Comparison of ENCODE assay signal across 9 mouse cellular contexts in the genomic region with DNA sequence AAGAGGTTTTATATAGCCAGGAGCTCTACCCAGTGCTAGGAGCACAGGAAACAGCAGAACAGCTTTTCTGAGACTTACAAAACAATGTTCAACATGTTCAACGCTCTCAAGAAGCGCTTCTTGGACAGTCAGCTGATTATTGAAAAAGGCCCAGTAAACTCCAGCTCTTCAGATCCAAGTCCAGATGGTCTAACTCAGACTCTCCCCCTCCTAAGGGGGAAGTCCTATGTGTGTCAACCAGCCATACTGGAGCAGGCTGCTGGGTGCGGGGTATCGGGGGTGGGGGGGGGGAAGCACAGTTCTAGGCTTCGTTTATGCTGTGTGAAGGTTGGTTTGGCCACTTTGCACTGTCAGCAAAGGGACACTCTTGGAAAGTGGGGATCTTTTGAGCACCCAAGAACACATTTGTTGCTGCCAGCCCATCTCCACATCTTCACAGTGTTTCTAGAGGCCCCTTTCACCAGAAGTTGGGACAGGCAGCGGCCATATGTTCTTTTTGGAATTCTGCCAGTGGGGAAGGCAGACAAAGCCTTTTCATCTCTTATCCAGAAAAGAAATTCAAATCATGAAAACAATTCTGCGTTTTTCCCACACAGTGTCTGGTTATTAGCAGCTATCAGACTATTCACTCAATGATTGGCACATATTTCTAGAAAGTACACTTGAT.
DNase-seq lines count a peak whose midpoint lies in the region; ATAC-seq and TF ChIP-seq lines count a peak whose summit lies in the region.
"Had no signal": no experiment of that assay in that cellular context is flagged by ENCODE, and none has a peak within 500 bp of the region (broad histone marks: within the 10 kb centered on the region; RNA-seq: fewer than 3 reads in every experiment).

No protein-coding gene starts in this region.

- ATAC-seq in heart, embryonic 11.5 days (replicated peaks; ENCODE audit: insufficient number of reproducible peaks, low FRiP score, low TSS enrichment), result no peak
- peak; percentile 90 for ATAC-seq in lung, embryonic 14.5 days (ENCODE audit: insufficient read depth)

- no peak overlapping the region for H3K9ac ChIP-seq in heart, embryonic 11.5 days (ENCODE audit: low read depth, low read length)
- H3K9ac ChIP-seq in lung, embryonic 14.5 days, result no peak overlapping the region

- H3K9me3 ChIP-seq in heart, embryonic 11.5 days (replicated peaks; ENCODE audit: control insufficient read depth, low read length), result no peaks in the 10 kb centered on the region
- H3K9me3 ChIP-seq in lung, embryonic 14.5 days (ENCODE audit: low read depth, low read length), result no peaks in the 10 kb centered on the region
- H3K9me3 ChIP-seq in embryonic facial prominence, embryonic 10.5 days, result no peaks in the 10 kb centered on the region

- H3K27ac ChIP-seq in heart, embryonic 11.5 days (ENCODE audit: low read depth, low read length), result no peak overlapping the region
- H3K27ac ChIP-seq in lung, embryonic 14.5 days (ENCODE audit: low read depth), result peak overlapping the region; percentile 63; the same call in 1 of the 2 replicates
- H3K27ac ChIP-seq in embryonic facial prominence, embryonic 10.5 days (replicated peaks), result peak overlapping the region; percentile 24; the same call in 1 of the 2 replicates

- DNase-seq in heart, adult 11 months, result peak; percentile 84
- DNase-seq in lung, embryonic 14.5 days, result peak; percentile 93
- DNase-seq in lung, adult 2 months, result no peak
- DNase-seq in embryonic facial prominence, embryonic 10.5 days (ENCODE audit: low spot score), result no peak
- peak; percentile 17 to 38 for DNase-seq in left cerebral cortex, postnatal 25 days (ENCODE audit: low spot score in 2 of 2)
- DNase-seq in spleen, postnatal 36 days (ENCODE audit: low spot score in 2 of 2), result no peak
- DNase-seq in T-cell, adult 2 months (ENCODE audit: low spot score), result no peak

- intact Hi-C loops in left cerebral cortex, postnatal 25 days (cut with DNase I), result no loop called here

- H3K27me3 ChIP-seq in heart, embryonic 11.5 days (ENCODE audit: control insufficient read depth, insufficient read depth, low read length), result no peaks in the 10 kb centered on the region
- H3K27me3 ChIP-seq in lung, embryonic 14.5 days (ENCODE audit: insufficient read depth, low read length), result no peaks in the 10 kb centered on the region
- no peaks in the 10 kb centered on the region for H3K27me3 ChIP-seq in embryonic facial prominence, embryonic 10.5 days (replicated peaks; ENCODE audit: low read depth, poor library complexity, severe bottlenecking)
- H3K27me3 ChIP-seq: CH12.LX had no signal

- no peak for TF ChIP-seq POLR2A in lung, adult 2 months (IDR thresholded peaks at IDR 0.05; ENCODE audit: borderline replicate concordance, extremely low read depth, low read depth, low read length)

- no peaks in the 10 kb centered on the region for H3K36me3 ChIP-seq in heart, embryonic 11.5 days (ENCODE audit: control insufficient read depth, insufficient read depth, low read length)
- peaks cover 2% of the 10 kb centered on the region; the same call in 1 of the 2 replicates for H3K36me3 ChIP-seq in lung, embryonic 14.5 days (ENCODE audit: insufficient read depth)
- no peaks in the 10 kb centered on the region for H3K36me3 ChIP-seq in embryonic facial prominence, embryonic 10.5 days (replicated peaks)

- WGBS in heart, embryonic 11.5 days (ENCODE audit: insufficient replicate concordance), result 71% methylated on average over 7 of the region's 7 CpGs
- WGBS in lung, embryonic 14.5 days, result 38% methylated on average over 7 of the region's 7 CpGs
- 61% methylated on average over 7 of the region's 7 CpGs for WGBS in lung, adult 2 months
- 93% methylated on average over 7 of the region's 7 CpGs for WGBS in embryonic facial prominence, embryonic 10.5 days

- no peak for TF ChIP-seq CTCF in lung, embryonic 14.5 days (IDR thresholded peaks at IDR 0.05; ENCODE audit: low read depth)
- TF ChIP-seq CTCF in lung, adult 2 months (IDR thresholded peaks at IDR 0.05; ENCODE audit: insufficient read depth, low read length), result no peak

- H3K4me1 ChIP-seq in heart, embryonic 11.5 days (ENCODE audit: control insufficient read depth, insufficient read depth, low read length), result peaks cover 6% of the 10 kb centered on the region
- H3K4me1 ChIP-seq in lung, embryonic 14.5 days (ENCODE audit: insufficient read depth), result 0 out of 2 replicates have a peak, but pooled peaks cover 5% of the 10 kb centered on the region
- peaks cover 2% of the 10 kb centered on the region for H3K4me1 ChIP-seq in lung, adult 2 months (ENCODE audit: control insufficient read depth, insufficient read depth, low read length)
- H3K4me1 ChIP-seq in embryonic facial prominence, embryonic 10.5 days, result 0 out of 2 replicates have a peak, but pooled peaks cover 4% of the 10 kb centered on the region

- H3K4me3 ChIP-seq in heart, embryonic 11.5 days (ENCODE audit: low read depth, low read length), result no peak overlapping the region
- H3K4me3 ChIP-seq in lung, embryonic 14.5 days (ENCODE audit: low read depth, low read length), result no peak overlapping the region
- no peak overlapping the region for H3K4me3 ChIP-seq in lung, adult 2 months (replicated peaks; ENCODE audit: extremely low read depth, low read depth, low read length)
- no peak overlapping the region for H3K4me3 ChIP-seq in embryonic facial prominence, embryonic 10.5 days

- H3K4me2 ChIP-seq in heart, embryonic 11.5 days, result no peak overlapping the region
- H3K4me2 ChIP-seq in lung, embryonic 14.5 days, result no peak overlapping the region

Comparison
In these comparisons a context has a peak if more than half of its experiments do, and no peak if none do; other contexts are left out.
1. DNase-seq: peak in heart, adult 11 months (single experiment), lung, embryonic 14.5 days (single experiment) and left cerebral cortex, postnatal 25 days (2 of 2); none in lung, adult 2 months (single experiment), embryonic facial prominence, embryonic 10.5 days (single experiment), spleen, postnatal 36 days (0 of 2) and T-cell, adult 2 months (single experiment).